Mouse (Mus musculus): ENCODE measurements around the gene Fuca1. TPM values are rescaled to one million over a fixed set of nuclear protein-coding genes. Genes with fewer than 3 reads are reported as not detected.

Gene Fuca1
- polyA plus RNA-seq, 1 experiment from 2014 or later: 66.6 TPM

- H3K4me1 ChIP-seq: peaks cover 40% of the 10 kb centered on the region
- no peak for ATAC-seq (ENCODE audit: insufficient number of reproducible peaks, insufficient read depth, low FRiP score, low TSS enrichment, low read depth)
- 93% methylated on average over 6 of the region's 6 CpGs for WGBS
- no peak overlapping the region for H3K9ac ChIP-seq
- H3K27me3 ChIP-seq: no peaks in the 10 kb centered on the region
- H3K4me2 ChIP-seq: no peak overlapping the region
- H3K9me3 ChIP-seq: no peaks in the 10 kb centered on the region
- H3K27ac ChIP-seq: no peak overlapping the region
- H3K4me3 ChIP-seq: no peak overlapping the region
- H3K36me3 ChIP-seq: no peaks in the 10 kb centered on the region
Observed at GRCm38 (mm10) chr4:135880018-135880417, 40.5 kb upstream of the Fuca1 start.

GRCm38 (mm10) chr4:135880576-135880975 is 40.0 kb upstream of the Fuca1 start:
- Histone ChIP-seq H3K36me3 (no peaks in the 10 kb centered on the region), H3K9ac (no peak overlapping the region), H3K27ac (no peak overlapping the region), H3K4me2 (no peak overlapping the region), H3K9me3 (no peaks in the 10 kb centered on the region), H3K27me3 (no peaks in the 10 kb centered on the region), H3K4me1 (peaks cover 34% of the 10 kb centered on the region), H3K4me3 (no peak overlapping the region)
- WGBS: 88% methylated on average over 10 of the region's 10 CpGs
- ATAC-seq (ENCODE audit: insufficient number of reproducible peaks, insufficient read depth, low FRiP score, low TSS enrichment, low read depth): no peak

GRCm38 (mm10) chr4:135882023-135882422 is 38.5 kb upstream of the Fuca1 start:
- no peaks in the 10 kb centered on the region for H3K27me3 ChIP-seq
- no peak overlapping the region for H3K4me3 ChIP-seq
- H3K36me3 ChIP-seq: no peaks in the 10 kb centered on the region
- no peak overlapping the region for H3K27ac ChIP-seq
- H3K9me3 ChIP-seq: no peaks in the 10 kb centered on the region
- WGBS: 76% methylated on average over 6 of the region's 6 CpGs
- ATAC-seq (ENCODE audit: insufficient number of reproducible peaks, insufficient read depth, low FRiP score, low TSS enrichment, low read depth): no peak
- H3K4me1 ChIP-seq: peaks cover 20% of the 10 kb centered on the region
- no peak overlapping the region for H3K9ac ChIP-seq
- H3K4me2 ChIP-seq: no peak overlapping the region

- Histone ChIP-seq H3K36me3 (no peaks in the 10 kb centered on the region), H3K4me3 (no peak overlapping the region), H3K4me1 (peaks cover 18% of the 10 kb centered on the region), H3K4me2 (no peak overlapping the region), H3K9ac (no peak overlapping the region), H3K27ac (no peak overlapping the region), H3K9me3 (no peaks in the 10 kb centered on the region), H3K27me3 (no peaks in the 10 kb centered on the region)
- no peak for ATAC-seq (ENCODE audit: insufficient number of reproducible peaks, insufficient read depth, low FRiP score, low TSS enrichment, low read depth)
- 40% methylated on average over 10 of the region's 10 CpGs for WGBS
Observed at GRCm38 (mm10) chr4:135883401-135883851, 37.1 kb upstream of the Fuca1 start.

GRCm38 (mm10) chr4:135883881-135884516 is 36.5 kb upstream of the Fuca1 start:
- no peak for ATAC-seq (ENCODE audit: insufficient number of reproducible peaks, insufficient read depth, low FRiP score, low TSS enrichment, low read depth)
- Histone ChIP-seq H3K4me1 (peaks cover 18% of the 10 kb centered on the region), H3K36me3 (no peaks in the 10 kb centered on the region), H3K27ac (no peak overlapping the region), H3K9me3 (no peaks in the 10 kb centered on the region), H3K9ac (no peak overlapping the region), H3K4me2 (no peak overlapping the region), H3K27me3 (no peaks in the 10 kb centered on the region), H3K4me3 (no peak overlapping the region)
- WGBS: 34% methylated on average over 7 of the region's 7 CpGs

- no peak overlapping the region for H3K27ac ChIP-seq
- ATAC-seq (ENCODE audit: insufficient number of reproducible peaks, insufficient read depth, low FRiP score, low TSS enrichment, low read depth): no peak
- H3K9me3 ChIP-seq: no peaks in the 10 kb centered on the region
- no peak overlapping the region for H3K4me3 ChIP-seq
- H3K4me2 ChIP-seq: no peak overlapping the region
- no peaks in the 10 kb centered on the region for H3K27me3 ChIP-seq
- WGBS: 41% methylated on average over 6 of the region's 6 CpGs
- peaks cover 18% of the 10 kb centered on the region for H3K4me1 ChIP-seq
- no peaks in the 10 kb centered on the region for H3K36me3 ChIP-seq
- H3K9ac ChIP-seq: no peak overlapping the region
Observed at GRCm38 (mm10) chr4:135884531-135884930, 36.0 kb upstream of the Fuca1 start.

GRCm38 (mm10) chr4:135885676-135886075 is 34.9 kb upstream of the Fuca1 start:
- Histone ChIP-seq H3K4me3 (no peak overlapping the region), H3K27ac (no peak overlapping the region), H3K9me3 (no peaks in the 10 kb centered on the region), H3K27me3 (no peaks in the 10 kb centered on the region), H3K36me3 (no peaks in the 10 kb centered on the region), H3K4me2 (no peak overlapping the region), H3K9ac (no peak overlapping the region), H3K4me1 (peaks cover 18% of the 10 kb centered on the region)
- no peak for ATAC-seq (ENCODE audit: insufficient number of reproducible peaks, insufficient read depth, low FRiP score, low TSS enrichment, low read depth)
- 83% methylated on average over 12 of the region's 12 CpGs for WGBS

GRCm38 (mm10) chr4:135886184-135886583 is 34.4 kb upstream of the Fuca1 start:
- H3K9ac ChIP-seq: no peak overlapping the region
- no peak overlapping the region for H3K27ac ChIP-seq
- no peak overlapping the region for H3K4me3 ChIP-seq
- peaks cover 18% of the 10 kb centered on the region for H3K4me1 ChIP-seq
- H3K4me2 ChIP-seq: no peak overlapping the region
- WGBS: 87% methylated on average over 4 of the region's 4 CpGs
- no peaks in the 10 kb centered on the region for H3K9me3 ChIP-seq
- H3K27me3 ChIP-seq: no peaks in the 10 kb centered on the region
- no peaks in the 10 kb centered on the region for H3K36me3 ChIP-seq
- no peak for ATAC-seq (ENCODE audit: insufficient number of reproducible peaks, insufficient read depth, low FRiP score, low TSS enrichment, low read depth)

- 88% methylated on average over 24 of the region's 24 CpGs for WGBS
- Histone ChIP-seq H3K9ac (no peak overlapping the region), H3K27me3 (no peaks in the 10 kb centered on the region), H3K36me3 (no peaks in the 10 kb centered on the region), H3K4me1 (peaks cover 12% of the 10 kb centered on the region), H3K27ac (no peak overlapping the region), H3K4me3 (no peak overlapping the region), H3K4me2 (no peak overlapping the region), H3K9me3 (no peaks in the 10 kb centered on the region)
- no peak for ATAC-seq (ENCODE audit: insufficient number of reproducible peaks, insufficient read depth, low FRiP score, low TSS enrichment, low read depth)
Observed at GRCm38 (mm10) chr4:135888448-135889057, 32.0 kb upstream of the Fuca1 start.

GRCm38 (mm10) chr4:135889146-135889883 is 31.2 kb upstream of the Fuca1 start:
- H3K27me3 ChIP-seq: no peaks in the 10 kb centered on the region

GRCm38 (mm10) chr4:135889884-135890283 is 30.7 kb upstream of the Fuca1 start:
- Histone ChIP-seq H3K9ac (no peak overlapping the region), H3K36me3 (no peaks in the 10 kb centered on the region), H3K4me3 (no peak overlapping the region), H3K4me2 (no peak overlapping the region), H3K27me3 (no peaks in the 10 kb centered on the region), H3K4me1 (no peaks in the 10 kb centered on the region), H3K9me3 (no peaks in the 10 kb centered on the region), H3K27ac (no peak overlapping the region)
- WGBS: 14% methylated on average over 4 of the region's 4 CpGs
- ATAC-seq (ENCODE audit: insufficient number of reproducible peaks, insufficient read depth, low FRiP score, low TSS enrichment, low read depth): 0 out of 2 replicates have a peak, but pooled peaks have one; percentile 52

More at GRCm38 (mm10) chr4:135889146-135889883, 31.2 kb upstream of the Fuca1 start:
- Histone ChIP-seq H3K36me3 (no peaks in the 10 kb centered on the region), H3K4me3 (no peak overlapping the region), H3K4me2 (no peak overlapping the region), H3K4me1 (peaks cover 5% of the 10 kb centered on the region), H3K27ac (no peak overlapping the region), H3K9ac (no peak overlapping the region), H3K9me3 (no peaks in the 10 kb centered on the region)
- WGBS: 80% methylated on average over 7 of the region's 7 CpGs
- no peak for ATAC-seq (ENCODE audit: insufficient number of reproducible peaks, insufficient read depth, low FRiP score, low TSS enrichment, low read depth)

GRCm38 (mm10) chr4:135891539-135891938 is 29.0 kb upstream of the Fuca1 start:
- no peak for ATAC-seq (ENCODE audit: insufficient number of reproducible peaks, insufficient read depth, low FRiP score, low TSS enrichment, low read depth)

More at GRCm38 (mm10) chr4:135891539-135891938, 29.0 kb upstream of the Fuca1 start:
- Histone ChIP-seq H3K4me1 (peaks cover 4% of the 10 kb centered on the region; the same call in 1 of the 2 replicates), H3K4me2 (no peak overlapping the region), H3K9ac (no peak overlapping the region), H3K9me3 (no peaks in the 10 kb centered on the region), H3K27ac (no peak overlapping the region), H3K27me3 (no peaks in the 10 kb centered on the region), H3K36me3 (no peaks in the 10 kb centered on the region), H3K4me3 (no peak overlapping the region)
- 82% methylated on average over 2 of the region's 2 CpGs for WGBS

Measured in embryonic facial prominence, embryonic 13.5 days (tissue).